Mouse (Mus musculus) midbrain, embryonic 14.5 days (tissue): ENCODE measurements at regions not wholly inside any gene's neighbourhood (a gene's known extent, or its start where the extent isn't known, plus 50 kb on each side); places are given as distances from the start of the nearest gene placed in this dataset.

Experiments
- ATAC-seq: fragments of 200-750 bp; cut with Nextera tagmentation; 2 replicates; pipeline ENCODE4 v1.8.0; 2017; ENCODE audit warnings: moderate number of reproducible peaks, moderate library complexity; ENCODE audit not compliant: low FRiP score, low TSS enrichment
- DNase-seq: peaks from one replicate; pipeline ENCODE4 v3.0.0-alpha.2; 2015
- H3K27ac ChIP-seq: fragments of 300-500 bp; sonication (generic); replicated peaks from 2 replicates; pipeline ENCODE4 v1.5.1; 2014; ENCODE audit warnings: mild to moderate bottlenecking, low read depth, low read length, moderate library complexity
- H3K27me3 ChIP-seq: fragments of 300-500 bp; sonication (generic); 2 replicates; pipeline ENCODE4 v1.6.1; 2014; ENCODE audit warnings: low read length, control low read depth, mixed read lengths; ENCODE audit not compliant: control insufficient read depth, insufficient read depth
- H3K36me3 ChIP-seq: fragments of 300-500 bp; sonication (generic); 2 replicates; pipeline ENCODE4 v1.6.1; 2014; ENCODE audit warnings: low read length, control low read depth; ENCODE audit not compliant: control insufficient read depth, insufficient read depth
- H3K4me1 ChIP-seq: fragments of 300-500 bp; sonication (generic); 2 replicates; pipeline ENCODE4 v1.6.1; 2014; ENCODE audit warnings: mild to moderate bottlenecking, antibody characterized with exemption, low read length, control low read depth; ENCODE audit not compliant: control insufficient read depth, insufficient read depth
- H3K4me2 ChIP-seq: fragments of 300-500 bp; sonication (generic); 2 replicates; pipeline ENCODE4 v1.6.1; 2014; ENCODE audit warnings: mild to moderate bottlenecking, low read length, moderate library complexity
- H3K4me3 ChIP-seq: fragments of 300-500 bp; sonication (generic); replicated peaks from 2 replicates; pipeline ENCODE4 v1.5.1; 2014; ENCODE audit warnings: low read depth, low read length
- H3K9ac ChIP-seq: fragments of 300-500 bp; sonication (generic); replicated peaks from 2 replicates; pipeline ENCODE4 v1.6.1; 2014; ENCODE audit warnings: mild to moderate bottlenecking, low read length, moderate library complexity
- H3K9me3 ChIP-seq: fragments of 300-500 bp; sonication (generic); 2 replicates; pipeline ENCODE4 v1.6.1; 2016; ENCODE audit warnings: low read length, control low read depth, mixed read lengths; ENCODE audit not compliant: control insufficient read depth
- WGBS: fragments of 180-500 bp; shearing (Covaris S2); extraction: QIAGEN DNeasy Blood & Tissue Kit; methylation state at CpG from one replicate; pipeline ENCODE4 v1.1.7; 2014; 5-methylcytosine and 5-hydroxymethylcytosine counted together

DNA sequence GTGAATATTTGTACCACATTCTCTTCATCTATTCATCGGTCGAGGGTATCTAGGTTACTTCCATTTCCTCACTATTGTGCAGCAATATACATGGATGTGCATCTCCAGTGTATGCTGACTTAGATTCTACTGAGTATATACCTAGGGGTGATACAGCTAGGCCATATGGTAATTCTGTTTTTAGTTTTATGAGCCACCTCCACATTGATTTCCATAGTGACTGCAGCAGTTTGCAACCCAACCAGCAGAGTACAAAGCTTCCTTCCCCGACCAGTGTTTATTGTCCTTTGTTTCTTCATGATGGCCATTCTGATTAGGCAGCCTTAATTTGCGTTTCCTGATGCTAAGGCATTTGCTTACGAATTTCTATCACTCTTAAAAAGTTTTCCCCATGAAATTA is 111.1 kb upstream of the Slc39a10 start:
- no peak overlapping the region for H3K4me2 ChIP-seq
- H3K4me1 ChIP-seq: no peaks in the 10 kb centered on the region
- no peak overlapping the region for H3K27ac ChIP-seq
- 84% methylated on average over 5 of the region's 5 CpGs for WGBS
- no peaks in the 10 kb centered on the region for H3K27me3 ChIP-seq
- no peak overlapping the region for H3K4me3 ChIP-seq
- ATAC-seq: no peak
- no peaks in the 10 kb centered on the region for H3K9me3 ChIP-seq
- DNase-seq: no peak
- no peak overlapping the region for H3K9ac ChIP-seq
- no peaks in the 10 kb centered on the region for H3K36me3 ChIP-seq

DNA sequence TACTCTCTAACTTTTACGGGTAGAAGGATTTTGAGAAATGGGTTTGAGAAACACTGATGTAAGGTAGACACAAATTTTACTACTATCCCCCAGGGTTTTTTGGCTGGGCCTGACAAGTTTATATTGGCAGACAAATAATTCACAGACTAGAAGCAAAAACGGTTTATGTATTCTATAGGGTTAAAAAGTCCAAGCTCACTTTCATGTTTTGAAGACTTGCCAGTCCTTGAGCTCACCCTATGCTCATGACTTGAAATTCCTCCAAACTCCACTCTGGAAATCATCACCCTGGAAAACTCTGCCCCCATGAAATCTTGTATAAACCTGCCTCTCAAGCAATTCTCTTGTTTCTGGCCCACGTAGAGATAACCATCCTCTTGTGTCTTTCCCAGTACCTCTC is 106.7 kb upstream of the Slc39a10 start:
- DNase-seq (no peak), ATAC-seq (no peak)
- Histone ChIP-seq H3K27ac (no peak overlapping the region), H3K4me1 (no peaks in the 10 kb centered on the region), H3K4me2 (no peak overlapping the region), H3K9me3 (no peaks in the 10 kb centered on the region), H3K9ac (no peak overlapping the region), H3K27me3 (no peaks in the 10 kb centered on the region), H3K36me3 (no peaks in the 10 kb centered on the region), H3K4me3 (no peak overlapping the region)
- 82% methylated on average over 3 of the region's 3 CpGs for WGBS

DNA sequence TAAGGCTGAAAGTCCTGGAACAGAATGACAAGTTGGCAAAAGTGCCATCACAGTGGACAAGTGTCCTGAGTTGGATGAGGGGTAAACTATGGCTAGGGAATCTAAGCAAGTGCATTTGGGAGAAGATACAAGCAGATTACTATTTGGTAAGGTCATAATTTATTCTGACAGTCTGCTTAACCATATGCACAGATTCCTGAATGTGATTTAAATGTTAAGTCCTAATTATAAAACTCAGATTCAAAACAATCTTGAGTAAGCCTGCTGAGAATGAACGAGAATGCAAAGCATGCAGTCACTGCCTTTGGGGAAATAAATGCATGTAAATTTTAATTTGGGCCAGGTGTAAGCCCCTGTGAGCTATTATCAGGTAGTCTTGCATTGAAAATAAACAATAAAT is 93.3 kb upstream of the Slc39a10 start:
- DNase-seq (no peak), ATAC-seq (no peak)
- no peaks in the 10 kb centered on the region for H3K9me3 ChIP-seq
- no peaks in the 10 kb centered on the region for H3K4me1 ChIP-seq
- no peaks in the 10 kb centered on the region for H3K36me3 ChIP-seq
- H3K4me3 ChIP-seq: no peak overlapping the region
- no peak overlapping the region for H3K4me2 ChIP-seq
- H3K27ac ChIP-seq: no peak overlapping the region
- WGBS: 60% methylated on average over 1 of the region's 1 CpGs
- H3K27me3 ChIP-seq: no peaks in the 10 kb centered on the region
- H3K9ac ChIP-seq: no peak overlapping the region

DNA sequence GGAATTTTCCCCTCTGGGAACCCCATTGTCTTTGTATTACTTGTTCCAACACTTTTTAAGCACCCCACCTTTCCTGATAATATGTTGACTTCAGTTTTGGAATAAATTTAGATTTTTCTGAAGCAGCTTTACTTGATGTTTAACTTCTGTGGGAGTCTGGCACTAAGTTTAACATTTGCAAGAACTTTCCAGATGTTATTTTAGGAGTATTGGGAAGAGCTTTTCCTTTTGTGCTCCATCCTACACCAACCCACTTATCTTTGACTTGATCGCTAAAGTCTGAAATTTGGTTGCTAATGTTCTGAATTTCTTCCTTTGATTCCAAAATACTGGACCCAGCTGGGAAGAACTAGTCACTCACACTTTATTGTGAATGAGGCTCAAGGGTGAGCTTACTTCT is 90.4 kb upstream of the Slc39a10 start:
- WGBS: 90% methylated on average over 1 of the region's 1 CpGs
- Histone ChIP-seq H3K27ac (no peak overlapping the region), H3K9me3 (peaks cover 11% of the 10 kb centered on the region; the same call in 1 of the 2 replicates), H3K27me3 (no peaks in the 10 kb centered on the region), H3K9ac (no peak overlapping the region), H3K4me3 (no peak overlapping the region), H3K36me3 (no peaks in the 10 kb centered on the region), H3K4me2 (no peak overlapping the region), H3K4me1 (no peaks in the 10 kb centered on the region)
- ATAC-seq (no peak), DNase-seq (no peak)

DNA sequence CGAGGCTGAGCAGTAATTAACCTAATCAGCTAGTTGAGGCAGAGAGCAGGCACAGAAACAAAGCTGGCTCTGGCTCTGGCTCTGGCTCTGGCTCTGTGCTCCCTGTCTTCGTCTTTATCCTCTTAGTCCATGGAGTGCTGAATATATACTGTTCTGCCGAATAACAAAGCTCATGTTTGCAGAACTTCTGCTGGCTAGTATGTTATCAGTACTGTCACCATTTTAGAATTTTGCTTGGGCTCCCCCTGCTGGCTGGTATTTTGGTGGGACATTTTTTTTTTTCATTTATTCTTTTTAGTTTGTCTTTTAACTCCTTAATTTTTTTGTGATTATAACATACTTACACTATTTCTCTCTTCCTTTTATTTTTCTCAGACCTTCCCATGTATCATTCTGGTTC is 77.8 kb upstream of the Slc39a10 start:
- Histone ChIP-seq H3K9ac (no peak overlapping the region), H3K9me3 (no peaks in the 10 kb centered on the region), H3K27me3 (no peaks in the 10 kb centered on the region), H3K36me3 (no peaks in the 10 kb centered on the region), H3K4me3 (no peak overlapping the region), H3K4me1 (no peaks in the 10 kb centered on the region), H3K4me2 (no peak overlapping the region), H3K27ac (no peak overlapping the region)
- ATAC-seq: no peak
- WGBS: 64% methylated on average over 3 of the region's 3 CpGs
- peak; percentile 58 for DNase-seq

DNA sequence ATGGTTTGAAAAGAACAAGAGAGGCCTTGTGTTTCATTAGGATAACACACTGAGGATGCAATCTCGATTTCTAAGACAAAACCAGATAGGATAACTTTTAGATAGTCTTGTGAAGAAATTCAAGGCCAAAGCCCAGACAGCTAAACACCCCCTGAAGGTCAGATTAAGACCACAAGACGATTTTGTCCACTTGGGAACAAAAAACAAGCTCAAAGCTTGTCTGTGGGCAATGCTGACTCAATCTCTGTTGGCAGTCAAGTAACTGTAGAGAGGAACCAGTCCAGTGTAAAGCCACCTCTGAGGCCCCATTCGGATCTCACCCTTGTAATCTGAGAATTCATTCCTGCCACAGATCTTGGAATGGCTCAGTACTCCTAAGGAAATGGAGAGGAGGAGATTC is 75.7 kb upstream of the Slc39a10 start:
- H3K4me3 ChIP-seq: no peak overlapping the region
- no peak overlapping the region for H3K27ac ChIP-seq
- DNase-seq: no peak
- no peak for ATAC-seq
- H3K27me3 ChIP-seq: no peaks in the 10 kb centered on the region
- no peaks in the 10 kb centered on the region for H3K36me3 ChIP-seq
- H3K9me3 ChIP-seq: no peaks in the 10 kb centered on the region
- H3K4me1 ChIP-seq: no peaks in the 10 kb centered on the region
- H3K9ac ChIP-seq: no peak overlapping the region
- no peak overlapping the region for H3K4me2 ChIP-seq
- 68% methylated on average over 3 of the region's 3 CpGs for WGBS

DNA sequence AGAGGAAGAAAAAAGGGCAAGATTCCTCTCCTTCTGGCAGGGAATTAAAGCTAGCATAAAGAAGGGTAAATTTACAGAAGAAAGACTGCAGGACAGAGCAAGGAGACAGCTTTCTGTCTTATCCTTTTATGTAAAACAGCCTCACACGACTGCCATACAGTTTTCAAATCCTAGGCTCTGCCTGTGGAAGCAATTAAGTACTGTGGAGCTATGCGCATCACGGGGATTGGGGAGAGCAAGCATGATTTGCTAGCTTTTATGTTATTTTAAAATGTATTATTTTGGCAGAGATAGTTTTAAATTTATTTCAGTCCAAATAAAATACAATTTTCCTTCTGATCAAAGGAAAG is 74.2 kb upstream of the Slc39a10 start:
- Histone ChIP-seq H3K36me3 (no peaks in the 10 kb centered on the region), H3K27me3 (no peaks in the 10 kb centered on the region), H3K4me3 (no peak overlapping the region), H3K4me1 (no peaks in the 10 kb centered on the region), H3K9me3 (no peaks in the 10 kb centered on the region), H3K9ac (no peak overlapping the region), H3K4me2 (no peak overlapping the region), H3K27ac (no peak overlapping the region)
- ATAC-seq (peak; percentile 64; the same call in 1 of the 2 replicates), DNase-seq (peak; percentile 31)
- 50% methylated on average over 3 of the region's 3 CpGs for WGBS

DNA sequence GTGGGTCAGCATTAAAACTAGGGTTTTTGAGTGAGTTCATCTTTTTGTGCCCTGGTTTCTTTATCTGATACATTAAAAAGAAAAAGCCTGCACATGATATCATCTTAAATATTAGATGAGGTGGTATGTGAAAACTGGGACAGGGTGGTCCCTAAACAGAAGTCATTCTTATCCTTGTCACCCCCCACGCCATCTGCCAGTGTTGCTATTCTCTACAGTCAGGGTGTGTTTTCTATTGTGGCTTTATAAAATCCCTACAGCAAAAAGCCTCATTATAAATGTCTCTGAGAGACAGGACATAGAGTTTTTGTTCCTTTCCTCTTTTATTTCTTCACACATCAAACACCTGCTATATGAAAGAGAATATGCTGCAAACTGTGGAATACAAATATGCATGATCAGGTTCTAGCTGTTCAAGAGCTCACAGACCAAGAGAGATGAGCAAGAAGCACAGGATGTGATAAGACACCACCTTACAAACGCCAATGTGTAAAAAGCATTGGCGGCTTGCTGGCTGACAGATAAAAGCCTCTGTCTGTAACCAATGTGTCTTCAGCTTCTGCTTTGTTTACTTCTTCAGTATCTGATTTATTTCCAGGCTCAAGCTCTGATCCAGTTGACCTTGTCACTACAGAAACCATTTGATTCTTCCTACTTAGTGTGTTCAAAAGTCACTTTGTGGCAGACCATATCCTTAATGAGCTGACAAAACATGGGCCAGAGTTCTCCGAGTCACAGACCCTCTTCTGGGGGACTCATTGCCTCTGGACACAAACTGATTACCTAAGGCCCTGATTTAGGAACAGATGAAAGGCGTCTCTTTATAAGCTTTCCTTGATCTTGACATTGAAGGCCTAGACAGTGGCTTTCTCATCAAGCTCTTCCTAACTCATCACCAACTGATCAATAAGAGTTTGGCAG is 73.6 kb upstream of the Slc39a10 start:
- no peak overlapping the region for H3K4me2 ChIP-seq
- H3K9ac ChIP-seq: no peak overlapping the region
- H3K27ac ChIP-seq: peak overlapping the region; percentile 63; the same call in 1 of the 2 replicates
- H3K9me3 ChIP-seq: no peaks in the 10 kb centered on the region
- H3K4me3 ChIP-seq: no peak overlapping the region
- no peaks in the 10 kb centered on the region for H3K27me3 ChIP-seq
- WGBS: 45% methylated on average over 5 of the region's 5 CpGs
- H3K4me1 ChIP-seq: no peaks in the 10 kb centered on the region
- ATAC-seq: peak; percentile 21; the same call in 1 of the 2 replicates
- DNase-seq: peak; percentile 46
- H3K36me3 ChIP-seq: no peaks in the 10 kb centered on the region
